Comparison of ENCODE assay signal across 9 mouse cellular contexts in genomic region chr9:14244528-14244927, GRCm38 (mm10). TPM values are rescaled to one million over a fixed set of nuclear protein-coding genes. Genes with fewer than 3 reads are reported as not detected.
A peak's percentile ranks its signal among the peaks of the same experiment; 100 is the strongest.
DNase-seq lines count a peak whose midpoint lies in the region; TF ChIP-seq lines count a peak whose summit lies in the region.
"Had no signal": no experiment of that assay in that cellular context is flagged by ENCODE, and none has a peak within 500 bp of the region (broad histone marks: within the 10 kb centered on the region; RNA-seq: fewer than 3 reads in every experiment).

No protein-coding gene starts in this region.

- H3K4me3 ChIP-seq in thymus, adult 2 months (ENCODE audit: control insufficient read depth, insufficient read depth, low read length) = no peak overlapping the region
- H3K4me3 ChIP-seq: forebrain, embryonic 15.5 days had no signal

- no peak for TF ChIP-seq POLR2A in thymus, adult 2 months (IDR thresholded peaks at IDR 0.05; ENCODE audit: control insufficient read depth, extremely low read depth, insufficient read depth, low read length, poor library complexity)

- TF ChIP-seq CTCF in thymus, adult 2 months (IDR thresholded peaks at IDR 0.05; ENCODE audit: borderline replicate concordance, control insufficient read depth, extremely low read depth, insufficient read depth, low read length, poor library complexity) = no peak

- H3K27me3 ChIP-seq in thymus, adult 2 months (ENCODE audit: control insufficient read depth, insufficient read depth, low read length) = no peaks in the 10 kb centered on the region
- H3K27me3 ChIP-seq: forebrain, embryonic 15.5 days had no signal

- no peaks in the 10 kb centered on the region for H3K36me3 ChIP-seq in thymus, adult 2 months (ENCODE audit: control insufficient read depth, insufficient read depth, low read length)
- H3K36me3 ChIP-seq: forebrain, embryonic 15.5 days had no signal

- WGBS in thymus, adult 2 months = 6% methylated on average over 9 of the region's 9 CpGs

- peak; percentile 11 to 15 for DNase-seq in lung, adult 18-20 months
- no peak for DNase-seq in lung, postnatal 10 days
- peak; percentile 67 for DNase-seq in T-cell, adult 2 months (ENCODE audit: low spot score)
- peak; percentile 37 for DNase-seq in lung, postnatal 36 days
- peak; percentile 63 for DNase-seq in thymus, adult 2 months
- no peak for DNase-seq in right cerebral cortex, postnatal 25 days
- no peak for DNase-seq in Muller cell, postnatal 12 days (ENCODE audit: inconsistent ontology term)
- DNase-seq: cerebellum, adult 8-10 months had no signal

- H3K27ac ChIP-seq in thymus, adult 2 months (ENCODE audit: control insufficient read depth, insufficient read depth, low read length) = peak overlapping the region; percentile 92
- H3K27ac ChIP-seq: forebrain, embryonic 15.5 days had no signal

- H3K4me1 ChIP-seq in thymus, adult 2 months (replicated peaks; ENCODE audit: control insufficient read depth, insufficient read depth, low read length) = peaks cover 38% of the 10 kb centered on the region

RNA-seq across cellular contexts. Expression of gene Sesn3, which starts 30.3 kb away (rescaled TPM):
- polyA plus RNA-seq in thymus, adult 2 months (2012; rRNA removed) = 23.6 and 55.7 TPM in 2 replicates

Comparison
In these comparisons a context has a peak if more than half of its experiments do, and no peak if none do; other contexts are left out.
1. DNase-seq: peak in lung, adult 18-20 months (2 of 2), T-cell, adult 2 months (single experiment), lung, postnatal 36 days (single experiment) and thymus, adult 2 months (single experiment); none in lung, postnatal 10 days (single experiment), right cerebral cortex, postnatal 25 days (single experiment) and Muller cell, postnatal 12 days (single experiment).